Mouse (Mus musculus) embryonic facial prominence, embryonic 12.5 days (tissue): Measurements from ENCODE around the gene Chml. TPM values are rescaled to one million over a fixed set of nuclear protein-coding genes. Genes with fewer than 3 reads are reported as not detected.
A peak's percentile ranks its signal among the peaks of the same experiment; 100 is the strongest.

Experiments used
- ATAC-seq: fragments of 200-750 bp; cut with Nextera tagmentation; 2 replicates; pipeline ENCODE4 v1.8.0; 2017; ENCODE audit not compliant: insufficient number of reproducible peaks, insufficient read depth, low FRiP score, low TSS enrichment
- H3K27ac ChIP-seq: fragments of 300-500 bp; sonication (generic); 2 replicates; pipeline ENCODE4 v1.5.1; 2016; ENCODE audit warnings: mild to moderate bottlenecking
- H3K27me3 ChIP-seq: fragments of 300-500 bp; sonication (generic); 2 replicates; pipeline ENCODE4 v1.6.1; 2016; ENCODE audit warnings: mild to moderate bottlenecking, moderate library complexity
- H3K36me3 ChIP-seq: fragments of 300-500 bp; sonication (generic); 2 replicates; pipeline ENCODE4 v1.6.1; 2016; ENCODE audit warnings: mild to moderate bottlenecking
- H3K4me1 ChIP-seq: fragments of 300-500 bp; sonication (generic); 2 replicates; pipeline ENCODE4 v1.6.1; 2016
- H3K4me2 ChIP-seq: fragments of 300-500 bp; sonication (generic); replicated peaks from 2 replicates; pipeline ENCODE4 v1.6.1; 2016; ENCODE audit warnings: mild to moderate bottlenecking, moderate library complexity
- H3K4me3 ChIP-seq: fragments of 300-500 bp; sonication (generic); 2 replicates; pipeline ENCODE4 v1.5.1; 2016; ENCODE audit warnings: mild to moderate bottlenecking
- H3K9ac ChIP-seq: fragments of 300-500 bp; sonication (generic); 2 replicates; pipeline ENCODE4 v1.6.1; 2016; ENCODE audit warnings: mild to moderate bottlenecking, moderate library complexity
- H3K9me3 ChIP-seq: fragments of 300-500 bp; sonication (generic); 2 replicates; pipeline ENCODE4 v1.6.1; 2016; ENCODE audit warnings: mild to moderate bottlenecking, moderate library complexity
- WGBS: fragments of 180-500 bp; shearing (Covaris S2); methylation state at CpG from one replicate; pipeline ENCODE4 v1.1.7; 2016; 5-methylcytosine and 5-hydroxymethylcytosine counted together
- polyA plus RNA-seq: library from polyadenylated mRNA; unstranded; fragments of >200 nt; fragmentation: Nextera tagmentation; extraction: Ambion mirVana; gene quantifications from 2 replicates; pipeline ENCODE4 v1.2.1, GENCODE M21; 2016

The Chml gene
- polyA plus RNA-seq, 1 experiment from 2014 or later = 3.8 TPM

DNA sequence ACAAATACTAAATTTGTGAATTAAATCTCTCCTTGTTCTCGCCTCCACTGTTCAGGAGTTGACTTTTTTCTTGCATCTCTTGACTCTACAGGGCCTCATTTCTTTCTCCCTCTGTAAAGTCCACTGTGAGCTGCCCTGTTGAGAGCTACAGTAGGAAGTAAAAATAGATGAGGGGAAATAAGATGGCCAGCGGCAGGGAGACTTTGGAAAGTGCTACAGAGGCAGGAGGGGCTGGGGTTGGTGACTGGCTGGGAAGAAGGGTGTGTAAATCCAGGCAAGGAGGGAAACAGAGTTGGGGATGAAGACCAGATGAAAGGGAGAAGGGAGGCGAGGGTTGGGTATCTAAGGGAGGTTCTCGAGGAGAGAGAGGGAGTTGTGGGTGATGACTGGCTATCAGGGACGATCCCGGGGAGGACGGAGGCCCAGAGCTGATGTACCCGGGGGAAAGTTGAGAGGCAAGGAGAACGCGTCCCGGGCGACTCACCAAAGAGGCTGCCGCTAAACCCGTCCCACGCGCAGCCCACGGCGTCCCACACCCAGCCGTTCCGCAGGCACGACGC is 935 bp downstream of the Chml start:
- Histone ChIP-seq H3K27ac (peak overlapping the region; percentile 82), H3K9me3 (no peaks in the 10 kb centered on the region), H3K4me2 (peak overlapping the region; percentile 74), H3K4me1 (peaks cover 18% of the 10 kb centered on the region; the same call in 1 of the 2 replicates), H3K4me3 (peak overlapping the region; percentile 68), H3K9ac (peak overlapping the region; percentile 75), H3K36me3 (peaks cover 9% of the 10 kb centered on the region; the same call in 1 of the 2 replicates), H3K27me3 (no peaks in the 10 kb centered on the region)
- WGBS = 2% methylated on average over 22 of the region's 22 CpGs
- ATAC-seq = no peak

- WGBS = 86% methylated on average over 6 of the region's 6 CpGs
- Histone ChIP-seq H3K27ac (no peak overlapping the region), H3K4me2 (no peak overlapping the region)
Measured at GRCm38 (mm10) chr1:175680995-175681394, 11.7 kb downstream of the Chml start.

GRCm38 (mm10) chr1:175677459-175677858 is 15.2 kb downstream of the Chml start:
- WGBS = 80% methylated on average over 6 of the region's 6 CpGs
- H3K36me3 ChIP-seq = no peaks in the 10 kb centered on the region
- H3K27me3 ChIP-seq = no peaks in the 10 kb centered on the region
- H3K27ac ChIP-seq = no peak overlapping the region
- ATAC-seq = no peak
- no peak overlapping the region for H3K4me3 ChIP-seq
- H3K9ac ChIP-seq = no peak overlapping the region
- no peaks in the 10 kb centered on the region for H3K4me1 ChIP-seq
- no peaks in the 10 kb centered on the region for H3K9me3 ChIP-seq
- H3K4me2 ChIP-seq = no peak overlapping the region

More at GRCm38 (mm10) chr1:175680995-175681394, 11.7 kb downstream of the Chml start:
- H3K36me3 ChIP-seq = 0 out of 2 replicates have a peak, but pooled peaks cover 1% of the 10 kb centered on the region
- H3K4me1 ChIP-seq = no peaks in the 10 kb centered on the region
- ATAC-seq = no peak
- H3K27me3 ChIP-seq = no peaks in the 10 kb centered on the region
- H3K9me3 ChIP-seq = no peaks in the 10 kb centered on the region
- H3K9ac ChIP-seq = no peak overlapping the region
- no peak overlapping the region for H3K4me3 ChIP-seq

DNA sequence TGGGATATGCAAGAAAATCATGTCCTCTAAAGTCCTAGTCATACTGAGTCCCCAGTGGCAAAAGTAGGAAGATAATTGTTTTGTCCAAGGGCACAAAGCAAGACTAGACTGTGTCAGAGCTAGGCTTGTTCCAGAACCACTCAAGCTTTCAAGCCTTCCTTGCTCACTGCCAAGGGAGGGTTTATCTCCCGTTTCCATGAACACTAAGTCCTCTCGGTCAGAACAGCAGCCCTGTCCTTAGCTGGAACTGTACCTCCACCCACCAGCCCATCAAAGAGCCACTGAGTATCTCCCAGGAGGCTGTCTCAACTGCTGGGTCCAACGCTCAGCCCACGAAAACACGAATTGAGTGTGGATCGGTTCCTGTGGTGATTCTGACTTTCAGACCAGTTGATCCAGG is 17.6 kb downstream of the Chml start:
- no peak for ATAC-seq
- 91% methylated on average over 6 of the region's 6 CpGs for WGBS
- Histone ChIP-seq H3K9me3 (no peaks in the 10 kb centered on the region), H3K4me2 (no peak overlapping the region), H3K36me3 (no peaks in the 10 kb centered on the region), H3K4me1 (no peaks in the 10 kb centered on the region), H3K27ac (no peak overlapping the region), H3K27me3 (no peaks in the 10 kb centered on the region), H3K4me3 (no peak overlapping the region), H3K9ac (no peak overlapping the region)

DNA sequence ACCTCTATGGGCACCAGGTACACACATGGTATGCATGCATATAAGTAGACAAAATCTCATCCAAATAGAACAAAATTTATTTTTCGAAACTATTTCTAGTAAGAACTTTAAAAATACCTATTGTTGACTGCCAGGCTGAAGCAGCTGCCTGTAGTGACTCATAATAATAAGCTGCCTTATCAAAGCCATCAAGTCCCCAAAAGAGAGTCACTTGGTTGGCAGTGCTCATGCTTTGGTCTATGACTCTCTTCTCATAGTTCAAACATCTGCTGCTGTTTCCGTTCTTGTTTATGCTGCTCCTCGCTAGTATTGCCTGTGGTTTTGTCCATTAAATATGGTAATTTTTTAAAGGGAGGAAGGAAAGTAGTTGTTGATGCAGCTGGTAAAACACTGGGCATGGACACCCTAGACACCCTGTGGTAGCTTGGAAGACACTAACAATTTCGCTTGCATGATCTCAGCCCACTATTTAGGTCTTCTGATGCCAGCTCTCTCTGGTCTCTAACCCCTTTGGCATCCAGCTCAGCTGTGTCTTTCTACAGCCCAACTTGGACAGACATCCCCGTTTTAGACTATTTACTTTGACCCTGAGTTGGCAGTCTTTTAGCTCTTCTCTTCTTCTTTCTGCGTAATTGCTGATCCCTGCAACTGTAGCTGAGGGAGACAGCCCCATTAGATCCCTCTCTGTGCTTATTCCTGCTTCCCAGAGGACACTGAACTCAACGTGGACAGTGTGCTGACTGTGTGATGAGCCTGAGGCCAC is 19.0 kb downstream of the Chml start:
- H3K9ac ChIP-seq = no peak overlapping the region
- H3K36me3 ChIP-seq = no peaks in the 10 kb centered on the region
- H3K4me3 ChIP-seq = no peak overlapping the region
- no peaks in the 10 kb centered on the region for H3K9me3 ChIP-seq
- 78% methylated on average over 7 of the region's 7 CpGs for WGBS
- H3K4me1 ChIP-seq = no peaks in the 10 kb centered on the region
- no peak overlapping the region for H3K4me2 ChIP-seq
- no peak for ATAC-seq
- no peaks in the 10 kb centered on the region for H3K27me3 ChIP-seq
- H3K27ac ChIP-seq = no peak overlapping the region

DNA sequence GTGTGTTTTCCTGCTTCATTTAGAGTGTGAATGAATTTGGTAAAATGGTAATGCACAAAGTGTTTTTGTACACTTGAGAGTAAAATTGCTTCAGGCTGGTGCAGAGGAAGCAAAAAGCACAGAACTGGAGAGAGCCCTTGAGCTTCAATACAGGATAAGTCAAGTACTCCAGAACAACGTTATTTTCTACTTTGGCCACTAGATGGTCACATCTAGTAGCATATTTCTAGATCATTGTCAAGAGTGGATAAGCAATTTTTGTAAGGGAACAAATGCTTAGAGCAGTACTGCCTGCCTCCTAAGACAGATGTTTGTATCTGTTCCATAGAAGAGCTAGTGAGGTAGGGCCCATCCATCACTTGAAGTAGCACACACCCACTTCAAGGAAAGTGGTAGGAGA is 21.1 kb downstream of the Chml start:
- no peak overlapping the region for H3K27ac ChIP-seq
- no peaks in the 10 kb centered on the region for H3K36me3 ChIP-seq
- no peaks in the 10 kb centered on the region for H3K4me1 ChIP-seq
- no peak overlapping the region for H3K4me3 ChIP-seq
- H3K27me3 ChIP-seq = no peaks in the 10 kb centered on the region
- no peak overlapping the region for H3K4me2 ChIP-seq
- ATAC-seq = no peak
- H3K9ac ChIP-seq = no peak overlapping the region
- H3K9me3 ChIP-seq = no peaks in the 10 kb centered on the region
- WGBS = 40% methylated on average over 1 of the region's 1 CpGs

- Histone ChIP-seq H3K36me3 (no peaks in the 10 kb centered on the region), H3K4me2 (no peak overlapping the region), H3K4me3 (no peak overlapping the region), H3K27ac (no peak overlapping the region), H3K4me1 (peaks cover 5% of the 10 kb centered on the region; the same call in 1 of the 2 replicates), H3K9me3 (no peaks in the 10 kb centered on the region), H3K9ac (no peak overlapping the region), H3K27me3 (no peaks in the 10 kb centered on the region)
- no peak for ATAC-seq
- 68% methylated on average over 7 of the region's 7 CpGs for WGBS
Measured at GRCm38 (mm10) chr1:175670042-175670441, 22.7 kb downstream of the Chml start.

GRCm38 (mm10) chr1:175669456-175669855 is 23.2 kb downstream of the Chml start:
- Histone ChIP-seq H3K4me3 (no peak overlapping the region), H3K27me3 (no peaks in the 10 kb centered on the region), H3K27ac (no peak overlapping the region), H3K4me2 (no peak overlapping the region), H3K36me3 (no peaks in the 10 kb centered on the region), H3K9ac (no peak overlapping the region), H3K4me1 (peaks cover 5% of the 10 kb centered on the region; the same call in 1 of the 2 replicates), H3K9me3 (no peaks in the 10 kb centered on the region)
- WGBS = 79% methylated on average over 3 of the region's 3 CpGs
- no peak for ATAC-seq

DNA sequence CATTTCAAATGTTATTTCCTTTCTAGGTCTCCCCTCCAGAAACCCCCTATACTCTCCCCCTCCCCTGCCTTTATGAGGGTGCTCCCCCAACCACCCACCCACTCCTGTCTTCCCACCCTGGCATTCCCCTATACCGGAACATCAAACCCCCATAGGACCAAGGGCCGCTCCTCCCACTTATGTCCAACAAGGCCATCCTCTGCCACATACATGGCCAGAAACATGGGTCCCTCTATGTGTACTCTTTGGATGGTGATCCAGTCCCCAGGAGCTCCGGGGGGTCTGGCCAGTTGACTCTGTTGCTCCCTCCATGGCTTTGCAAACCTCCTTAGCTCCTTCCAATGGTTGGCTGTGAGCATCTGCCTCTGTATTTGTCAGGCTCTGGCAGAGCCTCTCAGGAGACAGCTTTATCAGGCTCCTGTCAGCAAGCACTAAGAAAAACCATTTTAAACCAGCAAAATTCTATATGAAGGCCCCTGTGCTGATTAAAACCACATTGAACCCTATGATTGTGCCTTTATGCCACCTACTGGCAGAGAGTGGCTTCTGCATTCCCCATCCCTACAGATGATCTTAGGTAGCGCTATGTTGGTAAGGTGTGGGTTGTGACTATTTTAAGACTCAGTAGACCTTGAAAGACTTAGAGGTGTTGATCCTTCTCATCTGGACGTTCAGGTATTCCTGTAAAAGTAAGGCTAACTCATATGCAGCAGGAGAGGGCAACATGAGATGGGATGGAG is 23.9 kb downstream of the Chml start:
- peaks cover 5% of the 10 kb centered on the region; the same call in 1 of the 2 replicates for H3K4me1 ChIP-seq
- no peak overlapping the region for H3K4me3 ChIP-seq
- no peaks in the 10 kb centered on the region for H3K36me3 ChIP-seq
- H3K27me3 ChIP-seq = no peaks in the 10 kb centered on the region
- H3K9me3 ChIP-seq = no peaks in the 10 kb centered on the region
- WGBS = 78% methylated on average over 5 of the region's 5 CpGs
- no peak for ATAC-seq
- no peak overlapping the region for H3K4me2 ChIP-seq
- H3K27ac ChIP-seq = no peak overlapping the region
- H3K9ac ChIP-seq = no peak overlapping the region

GRCm38 (mm10) chr1:175659900-175660299 is 32.8 kb downstream of the Chml start:
- no peaks in the 10 kb centered on the region for H3K27me3 ChIP-seq
- H3K4me3 ChIP-seq = no peak overlapping the region
- no peak overlapping the region for H3K4me2 ChIP-seq
- H3K9me3 ChIP-seq = no peaks in the 10 kb centered on the region
- no peak overlapping the region for H3K9ac ChIP-seq
- no peaks in the 10 kb centered on the region for H3K4me1 ChIP-seq
- ATAC-seq = no peak
- WGBS = 89% methylated on average over 4 of the region's 4 CpGs
- no peaks in the 10 kb centered on the region for H3K36me3 ChIP-seq
- H3K27ac ChIP-seq = no peak overlapping the region

DNA sequence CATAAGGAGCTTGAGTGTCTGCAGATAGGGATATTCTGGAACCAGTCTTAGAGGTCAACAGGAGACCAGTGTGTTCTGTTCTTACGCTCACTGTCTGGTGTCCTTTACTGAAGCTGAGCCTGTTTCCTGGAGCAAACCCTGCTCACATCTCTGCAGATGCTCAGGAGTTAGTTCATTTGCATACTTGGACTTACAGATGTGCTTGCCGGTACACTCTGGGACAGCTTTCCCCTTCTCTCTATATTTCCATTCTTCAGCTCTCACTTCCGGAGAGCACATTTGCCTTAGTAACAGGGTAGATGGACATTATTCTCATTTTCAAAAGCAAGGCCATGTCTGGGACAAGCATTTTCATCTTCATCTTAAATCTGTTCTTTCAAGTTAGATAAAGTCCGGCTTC is 44.1 kb downstream of the Chml start:
- no peak for ATAC-seq
- 94% methylated on average over 4 of the region's 4 CpGs for WGBS
- no peak overlapping the region for H3K4me3 ChIP-seq
- H3K4me1 ChIP-seq = no peaks in the 10 kb centered on the region
- H3K4me2 ChIP-seq = no peak overlapping the region
- H3K9ac ChIP-seq = no peak overlapping the region
- H3K36me3 ChIP-seq = no peaks in the 10 kb centered on the region
- no peaks in the 10 kb centered on the region for H3K9me3 ChIP-seq
- no peak overlapping the region for H3K27ac ChIP-seq
- no peaks in the 10 kb centered on the region for H3K27me3 ChIP-seq

DNA sequence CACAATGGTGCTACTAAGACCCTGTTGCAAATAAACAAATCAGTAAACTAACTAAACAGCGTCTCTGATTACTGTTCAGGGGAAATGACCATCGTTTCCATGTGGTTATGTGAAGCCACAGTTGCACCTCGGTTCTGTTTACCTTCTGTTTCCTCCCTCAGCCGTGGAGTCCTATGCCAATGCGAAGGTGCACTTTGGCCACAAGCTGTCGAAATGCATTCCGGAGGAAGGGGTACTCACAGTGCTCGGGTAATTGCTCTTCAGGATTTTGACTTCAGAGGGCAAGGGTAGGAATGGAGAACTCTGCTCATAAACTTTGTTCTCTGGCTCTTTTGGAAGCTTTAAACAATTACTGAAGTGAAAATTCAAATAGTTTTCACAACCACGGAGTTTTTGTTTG is 45.7 kb downstream of the Chml start:
- H3K4me3 ChIP-seq = no peak overlapping the region
- H3K4me1 ChIP-seq = no peaks in the 10 kb centered on the region
- 64% methylated on average over 9 of the region's 9 CpGs for WGBS
- no peak overlapping the region for H3K9ac ChIP-seq
- H3K36me3 ChIP-seq = no peaks in the 10 kb centered on the region
- H3K27ac ChIP-seq = no peak overlapping the region
- no peaks in the 10 kb centered on the region for H3K9me3 ChIP-seq
- H3K27me3 ChIP-seq = no peaks in the 10 kb centered on the region
- H3K4me2 ChIP-seq = no peak overlapping the region
- ATAC-seq = no peak
